Mouse (Mus musculus) adrenal gland, postnatal 10 days (tissue): ENCODE results near the gene Crtc1. TPM values are rescaled to one million over a fixed set of nuclear protein-coding genes. Genes with fewer than 3 reads are reported as not detected.

Source experiments
- DNase-seq: peaks from one replicate; pipeline ENCODE4 v3.0.0; 2021; ENCODE audit warnings: mixed read lengths
- total RNA-seq, 2 experiments: library from RNA; stranded (reverse); gene quantifications; 2 replicates each; pipeline ENCODE4 v1.2.3; 2021

The Crtc1 gene
- total RNA-seq, 2 experiments from 2014 or later = 14.1 to 19.4 TPM

DNA sequence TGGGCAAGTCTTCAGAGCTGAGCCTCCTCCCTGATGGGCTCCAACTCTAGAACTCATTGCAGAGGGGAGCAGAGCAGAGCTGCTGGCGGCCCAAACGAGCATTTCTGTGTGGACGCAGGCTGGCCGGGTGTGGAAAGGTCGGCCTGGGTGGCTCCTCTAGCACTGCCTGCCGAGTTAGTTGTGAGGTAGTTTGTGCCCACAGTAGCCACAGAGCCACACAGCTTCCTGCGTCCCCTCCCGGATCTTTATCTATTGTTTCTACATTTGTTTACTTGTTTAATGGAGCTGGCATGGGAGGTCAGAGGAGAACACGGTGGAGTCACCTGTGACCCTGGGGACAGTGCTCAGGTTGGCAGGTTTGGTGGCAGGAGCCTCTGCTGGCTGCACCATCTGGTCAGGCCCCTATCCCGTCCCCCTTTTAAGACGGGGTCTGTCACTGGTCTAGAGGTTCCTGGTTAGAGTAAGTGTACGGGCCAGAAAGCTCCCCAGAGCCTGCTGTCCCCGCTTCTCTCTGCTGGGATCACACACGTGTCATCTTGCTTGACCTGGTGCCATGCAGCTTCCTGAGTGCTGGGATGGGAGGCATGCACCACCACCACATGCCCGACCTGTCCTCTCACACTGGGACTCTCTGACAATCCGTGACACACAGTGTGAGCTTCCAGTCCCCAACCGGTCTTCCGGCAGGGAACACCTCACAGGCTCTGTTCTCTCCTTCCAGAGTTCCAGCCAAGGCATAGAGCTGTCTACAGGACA is 17.9 kb downstream of the Crtc1 start:
- DNase-seq = no peak

DNA sequence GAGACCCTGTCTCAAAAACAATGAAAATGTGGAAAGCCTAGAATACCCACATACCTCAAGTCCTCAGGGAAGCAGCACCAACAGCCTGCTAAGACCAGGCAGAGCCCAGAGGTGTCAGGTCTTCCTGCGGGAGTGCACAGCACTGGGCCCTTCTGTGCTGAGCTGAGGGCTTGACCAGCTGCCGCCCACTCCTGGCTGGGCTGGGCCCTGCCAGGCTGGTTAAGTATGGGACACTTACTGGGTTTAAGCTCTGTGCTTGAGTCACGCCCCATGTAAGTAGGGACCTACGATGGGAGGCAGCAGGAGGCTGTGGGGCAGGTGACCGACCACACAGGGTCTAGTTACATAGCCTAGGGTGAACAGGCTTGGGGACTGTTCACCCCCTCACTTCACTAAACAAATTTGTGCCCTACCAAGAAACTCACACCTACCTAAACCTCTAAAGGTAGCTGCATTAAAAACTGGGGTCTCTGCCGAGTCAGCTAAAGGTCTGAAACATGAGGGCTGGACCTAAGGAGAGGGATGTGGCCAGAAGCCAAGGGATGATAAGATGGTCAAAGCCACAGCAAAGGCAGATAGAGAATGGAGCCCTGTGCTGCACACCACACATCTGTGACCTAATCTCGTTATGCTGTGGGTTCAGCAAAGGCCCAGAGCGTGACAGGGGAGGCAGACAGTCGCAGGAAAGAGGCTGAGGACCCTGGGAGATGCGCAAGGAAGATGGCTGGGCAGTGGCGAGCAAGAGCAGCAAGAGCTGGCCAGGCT is 19.3 kb downstream of the Crtc1 start:
- no peak for DNase-seq

DNA sequence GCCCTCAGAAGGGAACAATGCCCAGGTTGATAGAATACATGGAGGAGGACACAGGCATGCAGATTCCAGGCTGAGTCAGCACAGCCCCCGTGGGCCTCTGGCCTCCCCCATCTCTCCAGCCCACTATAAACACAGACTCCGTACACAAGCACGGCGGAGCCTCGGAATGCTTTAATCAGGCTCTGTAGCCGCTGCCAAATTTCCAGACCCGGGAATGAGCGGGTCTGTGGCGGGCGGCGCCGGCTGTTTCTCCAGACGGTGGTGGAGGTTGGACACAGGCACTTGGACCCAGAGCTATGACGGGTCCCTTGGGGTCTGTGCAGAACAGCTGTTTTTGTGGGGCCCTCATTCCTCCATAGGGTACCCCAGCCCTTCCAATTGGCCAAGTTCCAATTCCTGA is 20.4 kb downstream of the Crtc1 start:
- no peak for DNase-seq

DNA sequence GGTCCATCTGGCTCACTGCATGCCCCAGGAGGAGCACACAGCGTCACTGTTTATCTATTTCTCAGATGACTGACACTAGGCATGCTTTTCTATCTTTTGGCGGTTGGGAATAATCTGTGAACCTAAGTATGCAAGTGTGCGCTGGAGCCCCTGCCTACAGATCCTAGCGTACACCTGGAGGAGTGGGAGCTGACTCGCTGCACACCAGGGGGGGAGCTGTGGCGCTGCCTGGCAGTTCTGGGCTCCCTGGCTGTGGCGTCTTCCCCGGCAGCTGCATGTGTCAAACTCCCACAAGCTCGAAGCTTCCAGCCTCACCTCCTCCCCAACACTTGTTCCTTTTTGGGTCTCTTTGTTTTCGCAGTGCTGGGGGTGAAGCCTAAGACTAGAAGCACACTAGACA is 21.5 kb downstream of the Crtc1 start:
- DNase-seq = no peak

DNA sequence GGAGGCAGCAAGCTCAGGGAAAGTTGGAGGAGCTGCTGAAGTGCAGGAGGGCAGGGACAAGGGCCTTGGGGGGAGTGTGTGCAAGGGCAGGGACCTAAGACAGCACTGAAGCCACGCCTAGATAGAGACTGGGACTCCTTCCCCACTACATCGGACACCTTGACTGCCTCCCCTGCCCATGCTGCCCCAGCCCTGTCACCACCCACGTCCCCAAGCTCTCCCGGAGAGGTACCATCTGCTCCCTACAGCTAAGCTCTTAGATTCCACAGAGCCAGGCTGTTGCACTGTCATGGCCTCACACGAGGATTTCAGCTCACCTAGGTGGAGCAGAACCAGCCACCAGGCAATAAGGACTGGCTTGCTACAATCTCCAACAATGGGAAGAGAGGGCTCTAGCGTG is 22.4 kb downstream of the Crtc1 start:
- no peak for DNase-seq

GRCm38 (mm10) chr8:70415540-70416451 is 23.6 kb downstream of the Crtc1 start:
- peak; percentile 74 for DNase-seq

GRCm38 (mm10) chr8:70414310-70414946 is 25.0 kb downstream of the Crtc1 start:
- no peak for DNase-seq

- no peak for DNase-seq
Measured at GRCm38 (mm10) chr8:70410281-70410680, 29.1 kb downstream of the Crtc1 start.

DNA sequence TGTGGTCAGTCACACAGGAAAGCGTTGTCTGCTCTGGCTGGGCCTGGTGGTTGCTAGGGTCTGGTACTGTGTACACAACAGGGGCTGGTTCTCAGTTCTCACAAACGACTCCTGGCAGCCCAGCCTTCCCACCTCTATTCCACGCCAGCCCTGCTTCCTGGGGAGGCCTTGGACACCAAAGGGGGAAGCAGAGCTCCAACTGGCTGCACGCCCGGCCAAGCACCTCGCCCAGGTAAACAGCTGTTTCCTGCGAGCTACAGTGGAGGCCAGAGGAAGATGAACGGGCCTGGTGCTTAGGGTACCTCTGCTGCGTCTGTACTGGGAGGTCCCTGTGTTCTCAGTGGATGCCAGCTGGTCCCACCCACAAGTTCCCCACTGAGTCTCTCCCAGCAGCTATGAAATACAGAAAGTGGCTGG is 29.9 kb downstream of the Crtc1 start:
- DNase-seq = no peak

DNA sequence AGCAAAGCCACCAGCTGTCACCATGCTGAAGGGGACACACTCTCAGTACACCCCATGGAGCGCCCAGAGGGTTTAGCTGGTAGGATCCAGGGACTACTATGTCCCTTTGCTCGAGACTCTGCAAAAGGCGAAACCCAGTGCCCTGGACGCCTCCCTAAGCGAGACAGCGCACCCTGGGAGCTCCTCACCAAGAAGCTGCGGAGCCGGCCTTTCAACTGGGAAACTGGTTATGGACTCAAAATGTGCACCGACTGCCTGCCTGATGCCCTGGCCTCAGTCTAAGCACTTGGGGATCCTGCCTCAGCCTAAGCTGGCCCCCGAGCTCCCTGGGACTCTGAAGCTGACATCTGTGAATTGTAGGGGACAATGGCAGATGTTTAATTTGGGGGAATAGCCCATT is 30.4 kb downstream of the Crtc1 start:
- no peak for DNase-seq

DNA sequence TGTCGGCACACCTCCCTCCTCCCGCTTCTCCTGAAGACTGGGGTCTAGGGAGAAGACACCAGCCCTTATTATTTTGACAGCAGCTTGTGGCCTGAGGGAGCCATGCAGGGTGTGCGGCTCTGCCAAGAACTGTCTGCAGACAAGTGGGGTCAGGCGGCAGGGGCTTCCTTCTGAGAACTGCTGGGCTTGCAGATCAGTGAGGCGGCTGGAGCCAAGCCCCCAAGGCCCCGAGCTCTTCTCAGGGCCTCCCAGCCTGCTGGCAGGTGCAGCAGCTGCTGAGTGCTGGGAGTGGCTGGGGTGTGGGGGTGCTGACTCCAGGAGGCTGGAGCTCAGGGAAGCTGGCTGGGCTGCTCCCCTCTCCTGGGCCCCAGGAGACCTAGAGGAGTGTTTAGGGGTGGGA is 31.1 kb downstream of the Crtc1 start:
- no peak for DNase-seq

DNA sequence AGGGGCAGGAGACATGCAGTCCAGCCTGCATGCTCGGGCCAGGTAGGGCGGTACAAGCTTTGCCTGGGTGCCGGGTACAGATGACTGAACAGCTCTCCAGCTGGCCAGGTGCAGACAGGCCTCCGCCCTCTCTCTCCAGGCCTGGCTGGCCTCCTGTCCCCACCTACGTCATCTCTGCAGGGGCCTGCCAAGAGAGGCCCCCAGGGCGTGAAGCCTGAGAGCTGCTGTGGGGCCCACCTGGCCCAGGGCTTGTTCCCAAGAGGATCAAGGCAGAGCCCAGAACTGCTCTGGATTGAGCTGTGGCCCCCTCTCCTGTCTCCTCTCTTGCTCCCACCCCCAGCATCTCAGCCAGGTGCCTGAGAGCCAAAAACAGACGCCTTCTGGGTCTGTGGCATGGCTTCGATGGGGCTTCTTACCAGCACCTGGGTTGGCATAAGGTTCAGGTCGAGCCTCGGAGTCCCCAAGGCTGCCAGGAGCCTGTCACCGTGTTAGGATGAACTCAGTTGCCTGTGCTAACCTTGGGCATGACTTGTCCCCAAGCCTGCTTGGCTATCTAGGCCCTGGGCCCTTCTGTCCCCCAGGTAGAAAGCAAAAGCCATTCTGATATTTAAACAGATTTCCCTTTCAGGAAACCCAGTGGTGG is 32.8 kb downstream of the Crtc1 start:
- DNase-seq = no peak

- DNase-seq = no peak
Measured at GRCm38 (mm10) chr8:70405189-70405588, 34.2 kb downstream of the Crtc1 start.

DNA sequence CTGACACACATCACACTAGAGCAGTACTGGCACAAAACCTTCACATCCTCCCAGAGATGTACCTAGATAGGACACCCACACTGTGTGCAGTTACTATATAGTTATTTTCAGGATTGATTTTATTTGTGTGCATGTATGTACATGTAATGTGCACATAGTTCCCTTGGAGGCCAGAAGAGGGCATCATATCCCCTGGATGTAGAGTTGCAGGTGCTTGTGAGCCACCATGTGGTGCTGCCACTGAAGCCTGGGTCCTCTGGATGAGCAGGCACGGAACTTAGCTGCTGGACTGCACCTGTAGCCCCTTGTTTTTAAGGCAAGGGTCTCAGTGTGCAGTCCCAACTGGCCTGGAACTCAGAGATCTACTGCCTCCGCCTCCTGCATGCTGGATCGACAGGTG is 35.2 kb downstream of the Crtc1 start:
- no peak for DNase-seq

DNA sequence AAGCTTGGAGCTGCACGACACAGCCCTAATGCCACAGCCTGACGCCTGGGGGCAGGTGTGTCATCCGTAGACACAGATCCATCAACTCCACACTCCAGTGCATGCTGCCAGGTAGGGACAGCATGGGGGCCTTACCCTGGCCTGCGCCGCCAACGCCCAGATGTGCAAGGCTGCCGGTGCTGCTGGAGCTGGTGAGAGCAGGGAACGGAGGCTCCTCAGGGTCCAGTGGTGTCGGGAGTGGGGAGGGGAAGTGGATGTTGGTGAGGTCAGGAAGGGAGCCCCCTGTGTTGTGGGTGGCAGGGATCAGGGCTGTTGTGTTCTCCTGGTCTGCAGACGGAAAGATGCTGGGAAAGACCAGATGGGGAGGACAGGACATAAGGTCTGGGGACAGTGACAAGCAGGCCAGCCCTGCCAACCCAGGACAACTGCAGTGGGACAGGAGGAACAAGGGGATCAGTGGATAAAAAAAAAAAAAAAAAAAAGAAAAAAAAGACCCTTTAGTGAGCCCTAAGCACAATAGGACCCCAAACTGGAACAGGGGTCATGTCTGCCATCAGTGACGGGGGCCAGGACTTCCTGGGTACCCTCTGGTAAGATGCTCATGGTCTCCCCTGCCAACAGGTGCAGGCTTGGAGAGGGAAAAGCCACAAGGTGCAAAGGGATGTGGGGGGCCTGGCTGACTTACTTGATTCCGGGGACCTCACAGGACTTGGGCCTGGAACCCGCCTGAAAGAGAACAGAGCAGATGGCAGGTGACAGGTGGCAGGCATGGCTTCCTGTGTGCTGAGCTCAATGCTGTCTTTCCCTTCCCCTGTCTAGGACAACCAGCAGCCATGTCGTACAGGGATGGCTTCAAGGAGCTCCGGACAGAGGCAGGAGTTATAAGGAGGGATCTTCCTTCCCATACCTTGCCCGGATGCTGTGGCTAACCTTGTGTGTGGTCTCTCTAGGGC is 41.5 kb downstream of the Crtc1 start:
- DNase-seq = no peak

DNA sequence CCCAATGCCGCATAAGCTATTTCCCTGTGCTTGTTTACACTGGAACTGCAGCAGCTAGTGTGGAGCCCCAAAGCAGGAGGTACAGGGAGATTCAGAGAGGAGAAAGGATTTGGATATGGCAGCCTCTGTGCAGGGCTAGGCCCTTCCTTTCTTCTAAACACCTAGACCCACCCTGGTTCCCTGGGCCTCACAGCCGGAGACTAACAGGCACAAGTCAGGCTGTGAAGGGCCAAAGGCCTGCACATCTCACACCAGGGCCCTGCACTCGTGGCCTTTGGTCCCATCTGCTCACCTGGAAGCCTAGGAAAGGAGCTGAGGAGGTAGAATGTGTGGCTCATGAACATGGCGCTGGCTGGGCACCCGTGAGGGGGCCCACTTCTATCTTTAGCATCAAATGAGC is 43.2 kb downstream of the Crtc1 start:
- no peak for DNase-seq

DNA sequence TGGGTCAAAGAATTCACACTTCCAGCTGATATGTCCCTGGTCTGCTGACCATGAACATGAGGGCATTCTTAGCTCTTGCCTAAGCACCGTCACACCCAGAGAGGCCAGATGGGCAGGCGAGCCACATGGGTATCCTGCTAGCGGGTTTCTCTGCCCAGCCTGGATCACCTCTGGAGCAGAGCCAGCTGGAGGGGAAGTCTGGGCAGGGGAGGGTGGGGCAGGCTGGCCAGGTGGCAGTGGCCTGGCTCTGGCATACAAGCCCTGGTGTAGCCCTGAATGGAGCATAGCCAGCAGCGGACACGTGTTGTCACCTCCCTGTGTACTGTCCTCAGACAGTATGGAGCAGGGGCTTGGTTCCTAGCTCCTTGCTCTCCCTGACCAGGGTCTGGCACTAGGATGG is 43.7 kb downstream of the Crtc1 start:
- peak; percentile 68 for DNase-seq

DNA sequence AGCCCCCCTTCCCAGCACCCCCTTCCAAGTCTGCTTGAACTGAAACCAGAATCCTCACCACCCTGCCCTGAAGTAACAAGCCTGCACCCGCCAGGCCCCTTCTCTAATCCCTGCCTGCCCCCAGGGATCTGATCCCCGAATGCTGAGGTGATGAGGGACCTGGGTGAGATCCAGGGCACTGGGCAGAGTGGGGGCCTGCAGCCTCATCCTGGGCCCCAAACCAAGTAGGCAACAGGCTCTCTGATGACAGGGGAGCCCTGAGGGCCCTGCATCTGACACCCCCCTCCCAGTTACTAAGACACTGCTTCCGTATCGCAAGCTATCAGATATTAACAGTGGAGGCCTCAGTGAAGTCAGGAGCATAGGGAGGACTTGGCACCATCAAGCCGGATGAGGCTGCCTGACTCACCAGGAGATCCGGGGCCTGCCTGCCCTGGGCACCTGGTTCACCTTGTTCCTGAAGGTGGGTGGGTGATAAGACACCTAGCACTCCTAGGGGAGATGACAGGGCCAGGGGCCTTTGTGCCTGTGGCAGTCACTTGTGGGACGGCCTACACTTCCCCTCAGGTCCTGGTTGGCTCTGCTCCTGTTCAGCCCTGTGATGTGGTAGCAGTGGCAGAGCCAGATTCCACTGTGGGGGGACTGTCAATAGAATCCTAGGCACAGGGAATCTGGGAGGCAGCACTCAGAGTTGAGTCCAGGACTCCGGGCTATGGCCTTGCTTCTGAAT is 44.9 kb downstream of the Crtc1 start:
- no peak for DNase-seq

DNA sequence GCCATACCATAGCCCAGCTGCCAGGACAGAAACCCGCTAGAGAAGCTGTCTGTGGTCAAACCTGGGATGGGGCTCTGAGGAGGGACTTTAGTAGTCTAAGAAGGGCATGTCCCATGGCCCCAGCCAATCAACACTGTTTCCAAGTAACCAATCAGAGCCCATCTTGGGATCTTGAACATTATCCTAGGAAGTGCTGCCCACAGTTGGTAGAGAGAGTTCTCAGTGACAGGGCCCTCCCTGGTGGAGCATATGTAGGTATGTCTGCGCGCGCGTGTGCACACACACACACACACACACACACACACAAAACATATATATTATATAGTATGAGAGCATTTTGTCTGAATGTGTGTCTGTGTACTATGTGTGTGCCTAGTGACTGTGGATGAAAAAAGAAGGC is 46.3 kb downstream of the Crtc1 start:
- DNase-seq = no peak

DNA sequence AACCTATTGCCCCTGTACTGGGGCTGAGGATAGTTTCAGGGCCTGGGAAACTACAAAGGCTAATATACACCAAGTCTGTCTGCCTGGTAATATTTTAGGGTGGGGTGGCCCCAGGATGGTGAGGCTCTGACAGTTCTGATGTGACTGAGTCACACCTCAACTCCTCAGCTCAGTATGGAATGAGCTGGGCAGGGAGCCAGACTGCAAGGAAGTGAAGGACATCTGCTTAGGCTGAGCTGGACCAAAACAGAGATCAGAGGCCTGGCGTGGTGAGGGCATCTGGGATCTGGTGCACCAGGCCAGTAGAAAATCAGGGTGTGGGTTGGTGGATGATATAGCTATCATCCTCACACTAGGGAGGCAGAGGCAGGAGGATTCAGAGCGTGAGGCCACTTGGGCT is 49.7 kb downstream of the Crtc1 start:
- DNase-seq = peak; percentile 51
